Mouse (Mus musculus) cerebellum, postnatal 14 days (tissue): ENCODE measurements around the gene Lamtor3.
"Not testable (repeated sequence)": the region's sequence is repeated elsewhere in the genome, so short reads cannot be mapped to it uniquely, and the experiment has no call there.

Experiments
- DNase-seq, 2 experiments: peaks; one replicate each; pipeline ENCODE4 v3.0.0; 2021; ENCODE audit warnings: mixed read lengths in 2 of 2

Lamtor3 gene

GRCm38 (mm10) chr3:137918172-137918931, at the start of gene Lamtor3:
TSS of gene Lamtor3 (plus strand) at chr3:137918506.
- DNase-seq: peak; percentile 93 to 94

GRCm38 (mm10) chr3:137869395-137869794, 48.9 kb upstream of the Lamtor3 start:
- no peak for DNase-seq

GRCm38 (mm10) chr3:137879313-137879712, 39.0 kb upstream of the Lamtor3 start:
- no peak for DNase-seq

- DNase-seq: no peak
Measured at GRCm38 (mm10) chr3:137880109-137880748, 38.1 kb upstream of the Lamtor3 start.

- no peak for DNase-seq
Measured at GRCm38 (mm10) chr3:137881093-137881492, 37.2 kb upstream of the Lamtor3 start.

- no peak for DNase-seq
Measured at GRCm38 (mm10) chr3:137887961-137888360, 30.3 kb upstream of the Lamtor3 start.

GRCm38 (mm10) chr3:137891089-137891488, 27.2 kb upstream of the Lamtor3 start:
- no peak for DNase-seq

- no peak for DNase-seq
Measured at GRCm38 (mm10) chr3:137892118-137892517, 26.2 kb upstream of the Lamtor3 start.

- DNase-seq: no peak
Measured at GRCm38 (mm10) chr3:137893789-137894188, 24.5 kb upstream of the Lamtor3 start.

GRCm38 (mm10) chr3:137895196-137895595, 23.1 kb upstream of the Lamtor3 start:
- peak in 1 of 2 experiments; percentile 17 for DNase-seq

- DNase-seq: no peak
Measured at GRCm38 (mm10) chr3:137896386-137896785, 21.9 kb upstream of the Lamtor3 start.

- DNase-seq: no peak
Measured at GRCm38 (mm10) chr3:137896867-137897266, 21.4 kb upstream of the Lamtor3 start.

- no peak for DNase-seq
Measured at GRCm38 (mm10) chr3:137897685-137898084, 20.6 kb upstream of the Lamtor3 start.

GRCm38 (mm10) chr3:137900149-137900548, 18.2 kb upstream of the Lamtor3 start:
- no peak for DNase-seq

- no peak for DNase-seq
Measured at GRCm38 (mm10) chr3:137913093-137913492, 5.2 kb upstream of the Lamtor3 start.

- not testable (repeated sequence) for DNase-seq
Measured at GRCm38 (mm10) chr3:137914567-137914966, 3.7 kb upstream of the Lamtor3 start.

GRCm38 (mm10) chr3:137917694-137918171, 573 bp upstream of the Lamtor3 start:
- no peak for DNase-seq

GRCm38 (mm10) chr3:137918932-137919311, 616 bp downstream of the Lamtor3 start:
- DNase-seq: peak; percentile 30 to 35

- no peak for DNase-seq
Measured at GRCm38 (mm10) chr3:137919398-137919797, 1.1 kb downstream of the Lamtor3 start.

- no peak for DNase-seq
Measured at GRCm38 (mm10) chr3:137920594-137920993, 2.3 kb downstream of the Lamtor3 start.

- no peak for DNase-seq
Measured at GRCm38 (mm10) chr3:137927010-137927409, 8.7 kb downstream of the Lamtor3 start.

- no peak for DNase-seq
Measured at GRCm38 (mm10) chr3:137929940-137930339, 11.6 kb downstream of the Lamtor3 start.

- DNase-seq: no peak
Measured at GRCm38 (mm10) chr3:137932748-137933147, 14.4 kb downstream of the Lamtor3 start.

- DNase-seq: no peak
Measured at GRCm38 (mm10) chr3:137933986-137934385, 15.7 kb downstream of the Lamtor3 start.
